Mouse (Mus musculus): ENCODE measurements around the gene Ift172. TPM values are rescaled to one million over a fixed set of nuclear protein-coding genes. Genes with fewer than 3 reads are reported as not detected.

Ift172 gene
- polyA plus RNA-seq, 2 experiments: 3.3 to 3.6 TPM

DNA sequence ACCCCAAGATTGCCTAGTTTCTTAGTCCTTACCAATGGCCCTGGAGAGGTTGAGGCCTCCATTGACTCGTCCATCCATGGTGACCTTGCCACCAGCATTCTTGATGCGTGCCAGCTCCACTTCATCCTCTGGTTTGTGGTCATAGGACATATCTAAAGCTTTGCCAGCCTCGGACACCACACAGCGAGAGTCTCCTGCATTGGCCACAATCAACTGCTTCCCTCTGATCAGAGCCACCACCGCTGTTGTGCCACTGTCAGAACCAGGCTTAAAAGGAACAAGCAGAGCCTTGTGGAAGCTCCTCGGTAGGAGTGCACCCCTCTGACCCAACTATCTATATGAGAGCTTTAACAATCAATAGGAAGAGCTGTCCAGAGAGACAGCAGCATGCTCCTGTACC is 86.5 kb downstream of the Ift172 start:
- Histone ChIP-seq H3K27me3 (ENCODE audit: control insufficient read depth, insufficient read depth, low read length) (no peaks in the 10 kb centered on the region), H3K9ac (replicated peaks) (no peak overlapping the region), H3K4me2 (ENCODE audit: low read depth) (no peak overlapping the region), H3K36me3 (replicated peaks; ENCODE audit: control insufficient read depth, insufficient read depth, low read depth) (peaks cover 70% of the 10 kb centered on the region), H3K9me3 (ENCODE audit: control insufficient read depth, low read length) (no peaks in the 10 kb centered on the region; the same call in 1 of the 2 replicates), H3K4me1 (replicated peaks; ENCODE audit: control insufficient read depth in 2 of 2, insufficient read depth in 2 of 2, low read length in 1 of 2) (peaks cover 0 to 3% of the 10 kb centered on the region in 2 experiments; a peak in 3 of 4 replicates), H3K27ac (no peak overlapping the region), H3K4me3 (ENCODE audit: insufficient read depth in 1 of 2, low read depth in 2 of 2, low read length in 2 of 2) (no peak overlapping the region)
- 87% methylated on average over 6 of the region's 6 CpGs for WGBS (ENCODE audit: insufficient replicate concordance)
- no peak for ATAC-seq (ENCODE audit: insufficient read depth)
- no peak for DNase-seq (ENCODE audit: low read depth in 3 of 3, low spot score in 3 of 3)
- TF ChIP-seq CTCF (IDR thresholded peaks at IDR 0.05; ENCODE audit: low read depth) (no peak), EP300 (IDR thresholded peaks at IDR 0.05; ENCODE audit: low read depth) (no peak)

DNA sequence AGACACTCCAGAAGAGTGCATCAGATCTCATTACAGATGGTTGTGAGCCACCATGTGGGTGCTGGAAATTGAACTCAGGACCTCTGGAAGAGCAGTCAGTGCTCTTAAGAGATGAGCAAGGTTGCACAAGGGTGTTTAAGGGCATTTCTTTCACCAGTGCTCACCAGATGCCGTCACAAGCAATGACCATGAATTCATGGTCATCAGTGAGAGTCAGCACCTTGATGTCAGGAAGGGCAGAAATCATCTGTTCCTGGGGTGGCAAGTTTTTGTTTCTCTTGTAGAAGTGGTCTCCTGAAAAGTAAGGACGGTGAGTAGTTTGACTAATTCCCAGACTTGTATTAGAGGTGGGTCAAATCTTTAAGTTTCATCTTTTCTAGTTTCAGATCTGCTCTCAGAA is 87.0 kb downstream of the Ift172 start:
- no peak for DNase-seq (ENCODE audit: low read depth in 3 of 3, low spot score in 3 of 3)
- WGBS (ENCODE audit: insufficient replicate concordance): 77% methylated on average over 2 of the region's 2 CpGs
- Histone ChIP-seq H3K9ac (replicated peaks) (no peak overlapping the region), H3K27ac (no peak overlapping the region), H3K36me3 (replicated peaks; ENCODE audit: control insufficient read depth, insufficient read depth, low read depth) (peaks cover 76% of the 10 kb centered on the region), H3K4me3 (ENCODE audit: insufficient read depth in 1 of 2, low read depth in 2 of 2, low read length in 2 of 2) (no peak overlapping the region), H3K27me3 (ENCODE audit: control insufficient read depth, insufficient read depth, low read length) (no peaks in the 10 kb centered on the region), H3K4me1 (replicated peaks; ENCODE audit: control insufficient read depth in 2 of 2, insufficient read depth in 2 of 2, low read length in 1 of 2) (peaks cover 0 to 3% of the 10 kb centered on the region in 2 experiments; a peak in 3 of 4 replicates), H3K4me2 (ENCODE audit: low read depth) (no peak overlapping the region), H3K9me3 (ENCODE audit: control insufficient read depth, low read length) (no peaks in the 10 kb centered on the region; the same call in 1 of the 2 replicates)
- no peak for TF ChIP-seq EP300 (IDR thresholded peaks at IDR 0.05; ENCODE audit: low read depth)
- TF ChIP-seq CTCF (IDR thresholded peaks at IDR 0.05; ENCODE audit: low read depth): no peak
- ATAC-seq (ENCODE audit: insufficient read depth): no peak

Other genes starting within 250 kb of the Ift172 start
- 28.8 and 31.0 TPM in 2 replicates for gene Atraid, start 242.8 kb downstream of the Ift172 start, polyA plus RNA-seq (2012; rRNA removed)
- gene Atraid, start 242.8 kb downstream of the Ift172 start, polyA plus RNA-seq (2014; fragmentation: Nextera tagmentation; extraction: Ambion mirVana): 50.4 and 53.2 TPM in 2 replicates
- gene Slc5a6, start 242.2 kb downstream of the Ift172 start, polyA plus RNA-seq (2012; rRNA removed): 4.2 and 5.2 TPM in 2 replicates
- gene Slc5a6, start 242.2 kb downstream of the Ift172 start, polyA plus RNA-seq (2014; fragmentation: Nextera tagmentation; extraction: Ambion mirVana): 2.2 and 2.3 TPM in 2 replicates
- gene Cad, start 236.3 kb downstream of the Ift172 start, polyA plus RNA-seq (2012; rRNA removed): 18.2 and 20.4 TPM in 2 replicates
- 14.0 and 15.8 TPM in 2 replicates for gene Cad, start 236.3 kb downstream of the Ift172 start, polyA plus RNA-seq (2014; fragmentation: Nextera tagmentation; extraction: Ambion mirVana)
- not detected in 2 replicates for gene Dnajc5g, start 184.8 kb downstream of the Ift172 start, polyA plus RNA-seq (2012; rRNA removed)
- not detected in 2 replicates for gene Dnajc5g, start 184.8 kb downstream of the Ift172 start, polyA plus RNA-seq (2014; fragmentation: Nextera tagmentation; extraction: Ambion mirVana)
- 0.26 and 0.40 TPM in 2 replicates for gene Slc30a3, start 182.9 kb downstream of the Ift172 start, polyA plus RNA-seq (2012; rRNA removed)
- gene Slc30a3, start 182.9 kb downstream of the Ift172 start, polyA plus RNA-seq (2014; fragmentation: Nextera tagmentation; extraction: Ambion mirVana): 0.14 and 0.41 TPM in 2 replicates
- not detected in 2 replicates for gene Trim54, start 174.4 kb downstream of the Ift172 start, polyA plus RNA-seq (2012; rRNA removed)
- not detected in 2 replicates for gene Trim54, start 174.4 kb downstream of the Ift172 start, polyA plus RNA-seq (2014; fragmentation: Nextera tagmentation; extraction: Ambion mirVana)
- gene Ucn, start 152.3 kb downstream of the Ift172 start, polyA plus RNA-seq (2012; rRNA removed): not detected in 2 replicates
- gene Ucn, start 152.3 kb downstream of the Ift172 start, polyA plus RNA-seq (2014; fragmentation: Nextera tagmentation; extraction: Ambion mirVana): not detected in 2 replicates
- 16.9 and 18.9 TPM in 2 replicates for gene Mpv17, start 136.9 kb downstream of the Ift172 start, polyA plus RNA-seq (2012; rRNA removed)
- 14.2 and 16.0 TPM in 2 replicates for gene Mpv17, start 136.9 kb downstream of the Ift172 start, polyA plus RNA-seq (2014; fragmentation: Nextera tagmentation; extraction: Ambion mirVana)
- gene Gm29609, start 111.2 kb downstream of the Ift172 start, polyA plus RNA-seq (2012; rRNA removed): 0.90 and 0.92 TPM in 2 replicates
- gene Gm29609, start 111.2 kb downstream of the Ift172 start, polyA plus RNA-seq (2014; fragmentation: Nextera tagmentation; extraction: Ambion mirVana): 0.66 and 0.77 TPM in 2 replicates
- 31.2 and 31.3 TPM in 2 replicates for gene Gtf3c2, start 111.0 kb downstream of the Ift172 start, polyA plus RNA-seq (2012; rRNA removed)
- gene Gtf3c2, start 111.0 kb downstream of the Ift172 start, polyA plus RNA-seq (2014; fragmentation: Nextera tagmentation; extraction: Ambion mirVana): 22.8 and 25.3 TPM in 2 replicates
- 20.7 and 23.7 TPM in 2 replicates for gene Snx17, start 97.9 kb downstream of the Ift172 start, polyA plus RNA-seq (2012; rRNA removed)
- gene Snx17, start 97.9 kb downstream of the Ift172 start, polyA plus RNA-seq (2014; fragmentation: Nextera tagmentation; extraction: Ambion mirVana): 36.4 and 37.6 TPM in 2 replicates
- gene Eif2b4, start 97.7 kb downstream of the Ift172 start, polyA plus RNA-seq (2012; rRNA removed): 20.9 and 29.9 TPM in 2 replicates
- gene Eif2b4, start 97.7 kb downstream of the Ift172 start, polyA plus RNA-seq (2014; fragmentation: Nextera tagmentation; extraction: Ambion mirVana): 43.6 and 46.1 TPM in 2 replicates
- 8.5 and 8.8 TPM in 2 replicates for gene Zfp513, start 88.8 kb downstream of the Ift172 start, polyA plus RNA-seq (2012; rRNA removed)
- gene Zfp513, start 88.8 kb downstream of the Ift172 start, polyA plus RNA-seq (2014; fragmentation: Nextera tagmentation; extraction: Ambion mirVana): 0.80 and 1.2 TPM in 2 replicates
- 76.0 and 115 TPM in 2 replicates for gene Ppm1g, start 70.4 kb downstream of the Ift172 start, polyA plus RNA-seq (2012; rRNA removed)
- 98.9 and 113 TPM in 2 replicates for gene Ppm1g, start 70.4 kb downstream of the Ift172 start, polyA plus RNA-seq (2014; fragmentation: Nextera tagmentation; extraction: Ambion mirVana)
- 27.9 and 30.8 TPM in 2 replicates for gene Nrbp1, start 50.3 kb downstream of the Ift172 start, polyA plus RNA-seq (2012; rRNA removed)
- 39.4 and 43.4 TPM in 2 replicates for gene Nrbp1, start 50.3 kb downstream of the Ift172 start, polyA plus RNA-seq (2014; fragmentation: Nextera tagmentation; extraction: Ambion mirVana)
- gene Gm9970, start 49.9 kb downstream of the Ift172 start, polyA plus RNA-seq (2012; rRNA removed): 0.07 TPM in 1 of 2 replicates, not detected in the other
- 0.19 TPM in 1 of 2 replicates, not detected in the other for gene Gm9970, start 49.9 kb downstream of the Ift172 start, polyA plus RNA-seq (2014; fragmentation: Nextera tagmentation; extraction: Ambion mirVana)
- 5.3 and 6.8 TPM in 2 replicates for gene Krtcap3, start 39.4 kb downstream of the Ift172 start, polyA plus RNA-seq (2012; rRNA removed)
- 3.5 and 3.9 TPM in 2 replicates for gene Krtcap3, start 39.4 kb downstream of the Ift172 start, polyA plus RNA-seq (2014; fragmentation: Nextera tagmentation; extraction: Ambion mirVana)
- gene Fndc4, start 5.0 kb upstream of the Ift172 start, polyA plus RNA-seq (2012; rRNA removed): 4.7 and 5.6 TPM in 2 replicates
- 3.3 and 3.7 TPM in 2 replicates for gene Fndc4, start 5.0 kb upstream of the Ift172 start, polyA plus RNA-seq (2014; fragmentation: Nextera tagmentation; extraction: Ambion mirVana)
- gene Gckr, start 6.3 kb upstream of the Ift172 start, polyA plus RNA-seq (2012; rRNA removed): 16.3 and 16.4 TPM in 2 replicates
- 13.3 and 16.0 TPM in 2 replicates for gene Gckr, start 6.3 kb upstream of the Ift172 start, polyA plus RNA-seq (2014; fragmentation: Nextera tagmentation; extraction: Ambion mirVana)
- 5.8 and 8.2 TPM in 2 replicates for gene Zfp512, start 161.3 kb upstream of the Ift172 start, polyA plus RNA-seq (2012; rRNA removed)
- gene Zfp512, start 161.3 kb upstream of the Ift172 start, polyA plus RNA-seq (2014; fragmentation: Nextera tagmentation; extraction: Ambion mirVana): 8.9 and 10.8 TPM in 2 replicates
- 0.02 TPM in 1 of 2 replicates, not detected in the other for gene 4930548H24Rik, start 194.6 kb upstream of the Ift172 start, polyA plus RNA-seq (2012; rRNA removed)
- gene 4930548H24Rik, start 194.6 kb upstream of the Ift172 start, polyA plus RNA-seq (2014; fragmentation: Nextera tagmentation; extraction: Ambion mirVana): not detected in 2 replicates
- 5.9 and 7.3 TPM in 2 replicates for gene Gpn1, start 203.6 kb upstream of the Ift172 start, polyA plus RNA-seq (2012; rRNA removed)
- gene Gpn1, start 203.6 kb upstream of the Ift172 start, polyA plus RNA-seq (2014; fragmentation: Nextera tagmentation; extraction: Ambion mirVana): 16.8 and 17.0 TPM in 2 replicates
- gene Slc4a1ap, start 235.9 kb upstream of the Ift172 start, polyA plus RNA-seq (2012; rRNA removed): 6.1 and 10.5 TPM in 2 replicates
- 8.3 and 9.4 TPM in 2 replicates for gene Slc4a1ap, start 235.9 kb upstream of the Ift172 start, polyA plus RNA-seq (2014; fragmentation: Nextera tagmentation; extraction: Ambion mirVana)
- gene Supt7l, start 236.7 kb upstream of the Ift172 start, polyA plus RNA-seq (2012; rRNA removed): 5.6 and 6.0 TPM in 2 replicates
- gene Supt7l, start 236.7 kb upstream of the Ift172 start, polyA plus RNA-seq (2014; fragmentation: Nextera tagmentation; extraction: Ambion mirVana): 3.3 TPM in 2 replicates